Mouse (Mus musculus) lung, adult 2 months (tissue): ENCODE results near the gene Pemt. TPM values are rescaled to one million over a fixed set of nuclear protein-coding genes. Genes with fewer than 3 reads are reported as not detected.
A peak's percentile ranks its signal among the peaks of the same experiment; 100 is the strongest.

Source experiments
- DNase-seq: peaks from one replicate; pipeline ENCODE4 v3.0.0; 2022
- H3K4me1 ChIP-seq: fragments of 200-500 bp; 2 replicates; pipeline ENCODE4 v1.6.1; 2011; ENCODE audit warnings: low read length; ENCODE audit not compliant: control insufficient read depth, insufficient read depth
- H3K4me3 ChIP-seq: fragments of 200-500 bp; replicated peaks from 2 replicates; pipeline ENCODE3; 2011; ENCODE audit warnings: low read depth, mild to moderate bottlenecking, control low read depth, low read length; ENCODE audit errors: extremely low read depth
- CTCF ChIP-seq: fragments of 200-500 bp; IDR thresholded peaks from 2 replicates; pipeline ENCODE4 v1.5.1; 2011; ENCODE audit warnings: mild to moderate bottlenecking, low read length, control low read depth; ENCODE audit not compliant: insufficient read depth
- POLR2A ChIP-seq: fragments of 200-500 bp; IDR thresholded peaks from 2 replicates; pipeline ENCODE4 v1.6.1; 2011; ENCODE audit warnings: low read depth, mild to moderate bottlenecking, control low read depth, low read length, borderline replicate concordance; ENCODE audit errors: extremely low read depth
- WGBS: fragments of 180-500 bp; shearing (Covaris S2); methylation state at CpG from one replicate; pipeline ENCODE4 v1.1.7; 2018; 5-methylcytosine and 5-hydroxymethylcytosine counted together
- polyA plus RNA-seq: library from polyadenylated mRNA; depleted of rRNA; stranded (reverse); fragments of >200 nt; gene quantifications from 2 replicates; pipeline ENCODE4 v1.2.3, GENCODE M21; 2012; rRNA removed

Pemt gene
- polyA plus RNA-seq = 6.4 and 7.0 TPM in 2 replicates

GRCm38 (mm10) chr11:60046058-60046735 is at the start of gene Pemt:
Pemt (minus strand) TSS chr11:60046489.
- DNase-seq = peak; percentile 94
- Histone ChIP-seq H3K4me3 (peak within 1 kb of the TSS; percentile 98), H3K4me1 (no peaks in the 10 kb centered on the region; the same call in none of the 2 replicates)
- TF ChIP-seq POLR2A (peak; percentile 54; the same call in 1 of the 2 replicates), CTCF (0 out of 2 replicates have a peak, but pooled peaks have one; percentile 11)
- WGBS = under 1% methylated on average over 44 of the region's 44 CpGs

- Histone ChIP-seq H3K4me1 (peaks cover 7% of the 10 kb centered on the region), H3K4me3 (no peak overlapping the region)
- WGBS = 61% methylated on average over 9 of the region's 9 CpGs
- no peak for DNase-seq
- TF ChIP-seq CTCF = no peak
- TF ChIP-seq POLR2A = no peak
These were observed 48.9 kb upstream of the Pemt start for GRCm38 (mm10) chr11:60094909-60095810.

- Histone ChIP-seq H3K4me3 (no peak overlapping the region), H3K4me1 (peaks cover 6% of the 10 kb centered on the region)
- no peak for DNase-seq
- 79% methylated on average over 7 of the region's 7 CpGs for WGBS
- no peak for TF ChIP-seq CTCF
- TF ChIP-seq POLR2A = no peak
These were observed 47.8 kb upstream of the Pemt start for GRCm38 (mm10) chr11:60093984-60094587.

- TF ChIP-seq POLR2A (no peak), CTCF (no peak)
- Histone ChIP-seq H3K4me1 (peaks cover 6% of the 10 kb centered on the region), H3K4me3 (no peak overlapping the region)
- DNase-seq = no peak
These were observed 46.9 kb upstream of the Pemt start for GRCm38 (mm10) chr11:60093227-60093626.

GRCm38 (mm10) chr11:60091422-60091761 is 45.1 kb upstream of the Pemt start:
- Histone ChIP-seq H3K4me1 (peaks cover 6% of the 10 kb centered on the region), H3K4me3 (no peak overlapping the region)
- WGBS = 44% methylated on average over 7 of the region's 7 CpGs
- no peak for DNase-seq
- TF ChIP-seq CTCF (no peak), POLR2A (no peak)

- Histone ChIP-seq H3K4me1 (peaks cover 6% of the 10 kb centered on the region), H3K4me3 (no peak overlapping the region)
- WGBS = 51% methylated on average over 5 of the region's 5 CpGs
- DNase-seq = no peak
- no peak for TF ChIP-seq POLR2A
- no peak for TF ChIP-seq CTCF
These were observed 44.6 kb upstream of the Pemt start for GRCm38 (mm10) chr11:60090696-60091421.

- peaks cover 6% of the 10 kb centered on the region for H3K4me1 ChIP-seq
- no peak overlapping the region for H3K4me3 ChIP-seq
- WGBS = 55% methylated on average over 4 of the region's 4 CpGs
- TF ChIP-seq POLR2A (no peak), CTCF (no peak)
- DNase-seq = no peak
These were observed 42.7 kb upstream of the Pemt start for GRCm38 (mm10) chr11:60088947-60089346.

- peaks cover 6% of the 10 kb centered on the region for H3K4me1 ChIP-seq
- no peak for DNase-seq
- WGBS = 68% methylated on average over 1 of the region's 1 CpGs
- no peak overlapping the region for H3K4me3 ChIP-seq
- no peak for TF ChIP-seq POLR2A
- TF ChIP-seq CTCF = no peak
These were observed 40.4 kb upstream of the Pemt start for GRCm38 (mm10) chr11:60086676-60087075.

- WGBS = 37% methylated on average over 2 of the region's 2 CpGs
- no peak overlapping the region for H3K4me3 ChIP-seq
- TF ChIP-seq CTCF = peak; percentile 80
- TF ChIP-seq POLR2A = no peak
- peak; percentile 58 for DNase-seq
- H3K4me1 ChIP-seq = no peaks in the 10 kb centered on the region
These were observed 38.3 kb upstream of the Pemt start for GRCm38 (mm10) chr11:60084589-60084988.
